Mouse (Mus musculus) splenic B cell, adult 2 months (primary cell): ENCODE data around the gene Armh4.

ENCODE experiments used
- DNase-seq: peaks from one replicate; pipeline ENCODE4 v3.0.0-alpha.2; 2011; ENCODE audit warnings: low read depth, low spot score
- H3K27me3 ChIP-seq: 2 replicates; pipeline ENCODE4 v1.6.1; 2012; ENCODE audit warnings: mild to moderate bottlenecking, low read length, moderate library complexity, mixed read lengths; ENCODE audit not compliant: control insufficient read depth, poor library complexity, insufficient read depth, severe bottlenecking
- H3K36me3 ChIP-seq: 2 replicates; pipeline ENCODE4 v1.6.1; 2012; ENCODE audit warnings: mild to moderate bottlenecking, low read length, moderate library complexity, mixed read lengths; ENCODE audit not compliant: control insufficient read depth, poor library complexity, insufficient read depth, severe bottlenecking

Armh4 gene

DNA sequence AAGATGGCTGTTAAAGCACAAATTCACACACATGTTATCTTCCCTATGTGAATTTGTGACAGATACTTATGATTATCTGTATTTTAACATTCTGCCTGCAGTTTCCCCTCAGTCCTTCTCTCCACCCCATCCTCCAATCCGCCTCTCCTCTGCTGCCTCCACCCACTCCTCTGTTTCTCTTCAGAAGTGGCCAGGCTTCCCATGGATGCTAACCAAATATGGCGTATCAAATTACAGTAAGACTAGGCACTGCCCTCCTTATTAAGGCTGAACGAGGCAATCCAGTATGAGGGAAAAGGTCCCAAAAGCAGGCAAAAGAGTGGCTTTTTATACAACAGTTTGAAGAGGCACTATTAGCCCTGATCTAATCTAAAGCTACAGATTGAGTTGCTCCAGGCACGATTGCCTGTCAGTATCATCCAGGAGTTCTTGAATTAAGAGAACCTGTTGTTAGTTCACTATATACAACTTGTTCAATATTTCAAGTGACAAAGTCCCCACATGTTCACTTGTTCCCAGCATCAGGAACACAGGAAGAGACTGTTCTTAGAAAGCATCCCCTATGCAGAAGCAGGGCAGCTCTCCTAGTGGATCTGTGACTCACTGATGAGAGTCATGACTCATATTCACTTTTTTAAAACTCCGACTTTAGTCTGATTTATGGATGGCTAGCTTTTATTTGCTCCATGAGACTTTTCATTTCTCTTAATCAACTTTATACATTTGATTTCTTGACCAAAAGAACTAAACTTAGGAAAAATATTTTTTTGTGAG lies 103.5 kb downstream of the Armh4 start:
- no peak for DNase-seq
- H3K36me3 ChIP-seq, result no peaks in the 10 kb centered on the region
- H3K27me3 ChIP-seq, result no peaks in the 10 kb centered on the region

DNA sequence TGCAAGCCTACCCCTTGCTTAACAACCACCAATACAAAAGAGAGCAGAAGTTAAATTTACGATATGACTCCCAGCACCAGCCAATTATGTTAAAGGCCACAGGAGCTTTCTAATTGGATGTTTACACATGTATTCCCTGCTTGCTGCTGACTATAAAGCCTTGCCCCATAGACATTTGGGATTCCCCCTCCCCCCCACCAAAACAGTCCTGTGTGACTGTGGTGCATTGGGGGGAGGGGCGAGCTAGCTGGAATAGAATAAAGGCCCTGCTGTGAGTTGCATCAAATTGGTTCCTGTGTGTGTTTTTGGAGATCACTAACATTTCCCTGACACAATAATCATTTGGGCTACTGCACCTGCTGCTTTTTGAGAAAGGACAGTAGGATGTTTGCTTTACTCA lies 106.6 kb downstream of the Armh4 start:
- no peaks in the 10 kb centered on the region for H3K27me3 ChIP-seq
- H3K36me3 ChIP-seq, result no peaks in the 10 kb centered on the region
- no peak for DNase-seq

DNA sequence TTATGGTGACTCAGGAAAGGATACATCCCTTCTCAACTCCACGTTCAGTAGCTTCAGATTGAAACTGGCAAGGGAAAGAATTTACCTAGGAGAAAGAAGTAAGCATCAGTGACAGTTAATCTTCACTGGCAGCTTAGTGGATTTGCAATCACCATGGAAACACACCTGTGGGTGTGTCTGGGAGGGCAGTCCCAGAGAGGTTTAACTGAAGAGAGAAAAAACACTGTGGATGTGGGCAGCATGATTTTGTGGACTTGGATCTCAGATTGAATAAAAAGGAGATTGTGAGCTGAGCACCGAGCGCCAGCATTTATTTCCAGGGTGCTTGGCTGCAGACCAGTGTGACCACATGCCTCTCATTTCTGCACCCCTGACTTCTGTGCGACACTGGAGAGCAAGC lies 122.7 kb downstream of the Armh4 start:
- no peaks in the 10 kb centered on the region for H3K27me3 ChIP-seq
- H3K36me3 ChIP-seq, result no peaks in the 10 kb centered on the region
- no peak for DNase-seq

DNA sequence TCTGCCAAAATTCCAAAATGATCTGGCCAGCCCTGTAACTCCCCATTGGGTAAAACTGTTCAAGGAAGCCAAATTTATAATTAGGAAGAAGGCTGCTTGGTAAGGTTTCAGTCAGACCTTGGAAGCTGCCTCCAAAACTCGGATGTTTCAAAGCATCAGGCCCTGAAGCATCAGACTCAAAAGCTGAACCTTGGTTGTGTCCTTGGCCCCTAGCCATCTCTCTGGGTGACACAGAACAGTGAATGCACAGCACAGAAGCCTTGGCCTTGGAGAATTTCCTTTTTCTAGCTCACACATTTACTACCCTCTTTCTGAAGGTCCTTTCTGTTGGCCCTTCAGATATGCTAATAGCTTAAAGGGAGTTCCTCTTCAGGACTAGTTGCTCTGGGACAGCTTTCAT lies 134.0 kb downstream of the Armh4 start:
- H3K36me3 ChIP-seq, result no peaks in the 10 kb centered on the region
- no peak for DNase-seq

DNA sequence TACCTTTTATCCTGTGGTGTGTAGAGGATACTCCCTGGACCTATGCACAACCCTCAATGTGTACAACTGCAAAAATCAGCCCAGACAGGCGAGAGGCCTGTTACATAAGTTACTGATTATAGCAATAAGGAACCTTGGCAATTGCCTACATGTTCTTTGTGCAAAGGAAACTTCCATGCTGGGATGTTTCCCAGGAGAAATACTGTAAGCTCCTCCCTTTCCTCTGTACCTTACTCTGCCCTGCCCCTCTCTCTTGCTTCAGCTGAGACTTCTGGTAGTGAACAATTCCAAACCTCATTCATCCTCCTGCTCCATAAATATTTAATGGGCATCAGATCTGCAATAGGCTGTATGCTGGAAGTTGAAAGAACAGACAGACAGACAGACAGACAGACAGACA lies 145.8 kb downstream of the Armh4 start:
- no peaks in the 10 kb centered on the region for H3K36me3 ChIP-seq
- no peak for DNase-seq
- H3K27me3 ChIP-seq, result no peaks in the 10 kb centered on the region

More for the DNA sequence above, 134.0 kb downstream of the Armh4 start:
- no peaks in the 10 kb centered on the region for H3K27me3 ChIP-seq

DNA sequence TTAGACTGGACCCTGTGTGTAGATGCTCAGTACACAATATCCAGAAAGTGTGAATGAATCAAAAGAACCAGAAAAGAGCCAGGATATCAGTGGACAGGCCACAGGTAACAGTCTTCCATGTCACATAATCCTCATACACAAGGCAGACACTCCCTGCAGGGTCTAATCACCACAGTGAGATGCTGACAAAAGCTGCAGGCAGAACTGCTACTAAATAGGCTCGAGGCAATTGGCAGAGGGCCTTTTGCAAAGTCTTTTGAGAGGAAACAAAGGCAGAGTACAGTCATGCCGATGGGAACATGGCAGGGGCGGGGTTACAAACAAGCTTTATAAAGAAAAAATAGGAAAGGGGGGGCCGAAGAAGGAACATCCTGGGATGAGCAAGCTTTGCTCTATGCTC lies 157.1 kb downstream of the Armh4 start:
- Histone ChIP-seq H3K27me3 (no peaks in the 10 kb centered on the region), H3K36me3 (no peaks in the 10 kb centered on the region)
- DNase-seq, result no peak
